Mouse (Mus musculus) bone marrow, adult 2 months (tissue): ENCODE results near the gene Mrvi1.

Experiments
- CTCF ChIP-seq: fragments of 200-500 bp; IDR thresholded peaks from 2 replicates; pipeline ENCODE4 v1.5.1; 2011; ENCODE audit warnings: low read length, control low read depth; ENCODE audit not compliant: control insufficient read depth, insufficient read depth
- POLR2A ChIP-seq: fragments of 200-500 bp; IDR thresholded peaks from 2 replicates; pipeline ENCODE4 v1.6.1; 2011; ENCODE audit warnings: low read depth, mild to moderate bottlenecking, control low read depth, low read length, borderline replicate concordance; ENCODE audit not compliant: control insufficient read depth

GRCm38 (mm10) chr7:110847321-110847720, 134.9 kb downstream of the Mrvi1 start:
- TF ChIP-seq POLR2A = no peak
- TF ChIP-seq CTCF = no peak
